Mouse (Mus musculus): ENCODE results near the gene Foxs1.

The Foxs1 gene

DNA sequence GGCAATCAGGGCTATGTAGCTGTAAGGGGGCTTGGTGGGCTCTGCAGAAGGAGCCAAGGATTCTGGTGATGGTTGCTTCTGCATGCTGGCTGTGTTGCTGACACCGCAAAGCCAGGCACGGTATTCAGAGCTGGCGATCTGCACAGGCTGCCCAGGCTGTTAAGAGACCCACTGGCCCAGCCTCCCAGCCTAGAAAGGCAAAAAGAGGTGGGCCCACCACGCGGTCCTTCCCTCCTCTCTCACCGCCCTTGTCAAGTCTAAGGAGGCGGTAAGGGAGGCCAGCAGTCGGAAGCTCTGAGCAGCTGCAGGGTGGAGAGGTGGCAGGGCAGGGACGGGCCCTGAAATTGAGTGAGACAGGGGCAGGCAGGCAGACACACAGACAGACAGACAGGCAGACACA is at the start of gene Foxs1:
Foxs1 (minus strand) TSS at position 161 of the 400 bp plus-strand sequence.
- in situ Hi-C loops (cut with MboI) = no loop called here

DNA sequence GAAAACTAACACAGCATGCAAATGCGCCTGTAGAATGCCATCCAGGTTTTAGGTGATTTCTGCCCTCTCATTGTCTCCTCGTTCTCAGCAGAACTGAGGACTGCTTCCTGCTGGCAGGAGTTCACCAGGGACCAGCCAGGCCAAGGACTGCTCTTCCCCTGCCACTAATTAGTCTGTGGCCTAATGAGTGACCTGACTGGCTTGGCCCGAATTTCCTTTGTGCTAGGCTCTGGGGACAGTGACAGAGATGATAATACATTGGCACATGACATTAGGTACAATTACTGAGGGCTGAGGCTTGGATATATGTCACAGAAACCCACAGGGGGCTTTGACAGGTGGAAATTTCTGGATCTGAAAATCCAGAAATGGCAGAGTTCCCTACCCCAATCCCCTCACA is 44.0 kb upstream of the Foxs1 start:
- in situ Hi-C loops (cut with MboI) = no loop called here

DNA sequence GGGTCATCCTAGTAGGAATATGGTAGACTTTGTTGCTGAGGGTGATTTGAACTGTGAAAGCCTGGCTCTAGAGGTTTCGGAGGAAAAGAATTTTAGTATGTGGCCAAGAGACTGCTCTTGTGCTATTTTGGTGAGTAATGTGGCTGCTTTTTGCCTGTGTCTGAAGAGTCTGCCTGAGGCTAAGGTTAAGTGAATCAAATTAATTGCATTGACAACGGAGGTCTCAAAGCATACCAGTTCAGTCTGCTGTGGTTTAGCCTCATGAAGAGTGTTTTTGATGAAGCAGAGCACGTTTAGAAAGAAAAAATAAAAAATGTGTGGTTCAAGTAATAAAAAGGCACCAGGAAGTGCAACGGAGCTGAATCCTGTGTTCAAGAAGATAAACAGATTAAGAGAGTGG is 32.5 kb upstream of the Foxs1 start:
- in situ Hi-C loops (cut with MboI) = no loop called here

DNA sequence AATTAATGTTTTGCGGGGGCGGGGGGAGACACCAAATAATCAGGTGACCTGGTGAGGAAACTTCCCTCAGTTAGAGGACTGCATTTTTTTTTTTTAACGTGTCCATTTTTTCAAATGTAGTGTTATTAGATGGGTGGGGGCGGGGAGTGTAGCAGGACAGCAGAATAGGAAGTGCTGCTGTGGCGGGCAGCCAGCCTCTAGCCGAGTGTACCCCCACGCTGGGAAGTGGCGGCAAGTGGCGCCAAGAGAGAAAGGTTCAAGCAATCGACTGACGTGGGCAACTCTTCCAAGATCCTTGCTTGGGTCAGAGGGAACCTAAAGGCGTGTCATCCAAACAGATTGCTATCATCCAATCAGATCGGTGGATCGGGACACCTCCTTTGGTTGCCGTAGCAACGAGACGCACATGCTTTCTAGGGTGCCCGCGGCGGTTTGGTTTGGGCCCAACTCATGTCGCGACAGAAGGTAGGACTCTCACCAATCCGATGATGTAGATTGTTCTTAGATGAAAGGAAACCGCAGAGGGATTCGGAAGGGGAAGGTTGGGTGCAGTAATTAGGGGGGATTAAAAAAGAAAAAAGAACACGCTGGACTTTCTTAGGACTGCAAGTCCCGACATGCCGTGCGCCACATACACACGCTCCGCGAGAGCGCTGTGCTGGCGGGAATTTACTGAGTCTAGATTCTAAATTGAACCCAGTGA is 29.2 kb upstream of the Foxs1 start, which contains the start of gene Ttll9:
Ttll9 (plus strand) TSS at position 395 of the 703 bp plus-strand sequence.
- in situ Hi-C loops (cut with MboI) = no loop called here

DNA sequence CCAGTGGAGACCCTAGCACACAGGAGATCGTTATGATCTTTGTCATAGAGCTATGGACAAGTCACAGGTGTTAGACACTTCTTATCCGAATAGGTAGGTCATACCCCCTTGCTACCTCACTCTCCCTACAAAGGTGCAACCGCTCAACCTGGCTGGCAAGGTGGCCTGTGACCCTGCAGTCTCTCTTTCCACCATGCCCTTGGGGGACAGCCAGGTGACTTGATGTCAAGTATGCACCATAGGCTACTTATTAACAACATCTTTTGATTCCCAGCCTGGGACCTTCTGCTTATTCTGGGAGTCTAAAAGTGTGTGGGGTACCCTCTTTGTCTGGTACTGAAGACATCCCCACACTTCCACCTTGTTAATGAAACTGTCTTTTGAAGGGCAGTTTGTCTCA is 25.1 kb upstream of the Foxs1 start:
- in situ Hi-C loops (cut with MboI) = no loop called here

DNA sequence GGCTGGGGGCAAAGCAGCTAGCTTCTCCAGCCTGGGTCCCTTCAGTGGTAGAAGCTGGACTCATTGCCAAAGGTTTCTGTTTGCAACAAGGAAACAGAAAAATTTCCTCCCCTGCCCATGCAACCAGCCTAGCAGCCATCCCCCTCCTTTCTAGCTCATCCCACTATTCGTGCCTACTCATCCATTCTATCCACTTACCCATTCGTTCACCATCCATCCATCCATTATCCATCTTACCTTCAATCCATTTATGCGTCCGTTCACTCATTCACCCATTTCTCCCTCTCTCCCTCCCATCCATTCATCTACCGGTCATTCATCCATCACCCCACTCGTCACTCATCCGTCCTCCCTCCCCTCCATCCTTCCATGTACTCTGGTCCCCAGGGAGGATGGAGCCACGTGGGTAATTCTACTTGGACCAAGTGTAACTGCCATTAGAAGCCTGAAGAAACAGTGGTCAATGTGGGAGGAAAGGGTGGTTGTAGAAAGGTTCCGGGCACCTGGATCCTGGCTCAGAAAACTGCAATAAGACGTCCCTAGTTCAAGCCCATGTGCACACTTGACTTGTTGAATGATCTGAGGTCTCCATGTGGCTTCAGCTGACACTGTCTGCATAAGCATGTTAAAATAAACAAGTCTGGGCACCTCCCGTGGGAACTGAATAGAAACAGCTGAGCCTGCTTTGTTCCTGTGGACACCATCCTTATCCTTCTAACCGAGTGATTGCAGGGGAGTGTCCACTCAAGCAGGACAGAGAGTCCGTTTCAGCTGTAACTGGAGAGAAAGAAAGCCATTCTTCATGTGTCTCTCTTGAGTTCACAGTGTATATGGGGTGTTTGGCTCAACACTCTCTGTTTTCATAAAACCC is 19.1 kb upstream of the Foxs1 start:
- in situ Hi-C loops (cut with MboI) = no loop called here

DNA sequence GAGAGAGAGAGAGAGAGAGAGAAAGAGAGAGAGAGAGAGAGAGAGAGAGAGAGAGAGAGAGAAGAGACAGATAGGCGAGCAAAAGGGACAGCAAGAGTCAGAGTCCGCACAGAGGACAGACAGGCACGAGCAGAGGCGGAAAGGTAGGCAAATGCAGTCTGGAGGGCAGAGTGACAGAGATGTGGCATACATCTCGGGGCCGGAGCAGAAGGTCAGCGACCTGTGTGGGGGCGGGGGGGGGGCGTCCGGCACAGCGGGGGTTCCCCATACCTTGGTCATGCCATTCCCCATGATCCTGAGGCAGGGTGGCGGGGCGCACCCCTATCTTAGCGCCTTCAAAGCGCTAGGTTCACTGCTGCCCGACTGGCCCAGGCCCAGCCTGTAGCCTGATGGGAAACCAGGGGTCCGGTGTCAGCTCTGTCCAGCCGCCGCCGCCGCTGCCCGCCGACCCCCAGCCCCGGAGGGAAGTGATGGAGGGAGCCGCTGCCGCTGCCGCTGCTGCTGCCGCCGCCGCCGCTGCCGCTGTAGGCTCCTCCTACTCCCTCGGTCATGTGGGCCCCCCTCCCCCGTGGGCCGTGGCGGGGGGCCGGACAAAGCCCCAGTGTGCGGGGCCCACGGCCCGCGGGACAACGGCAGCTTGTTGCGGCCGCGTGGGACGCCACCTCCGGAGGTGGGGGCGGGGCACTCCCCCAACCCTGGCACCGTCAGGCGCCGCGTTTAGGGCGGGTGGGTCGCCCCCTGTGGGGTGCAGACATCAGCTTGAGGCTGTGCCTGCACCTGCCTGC is 18.2 kb upstream of the Foxs1 start, which contains the start of gene Dusp15:
Dusp15 (minus strand) TSS at position 634 of the 785 bp plus-strand sequence.
- in situ Hi-C loops (cut with MboI) = no loop called here

DNA sequence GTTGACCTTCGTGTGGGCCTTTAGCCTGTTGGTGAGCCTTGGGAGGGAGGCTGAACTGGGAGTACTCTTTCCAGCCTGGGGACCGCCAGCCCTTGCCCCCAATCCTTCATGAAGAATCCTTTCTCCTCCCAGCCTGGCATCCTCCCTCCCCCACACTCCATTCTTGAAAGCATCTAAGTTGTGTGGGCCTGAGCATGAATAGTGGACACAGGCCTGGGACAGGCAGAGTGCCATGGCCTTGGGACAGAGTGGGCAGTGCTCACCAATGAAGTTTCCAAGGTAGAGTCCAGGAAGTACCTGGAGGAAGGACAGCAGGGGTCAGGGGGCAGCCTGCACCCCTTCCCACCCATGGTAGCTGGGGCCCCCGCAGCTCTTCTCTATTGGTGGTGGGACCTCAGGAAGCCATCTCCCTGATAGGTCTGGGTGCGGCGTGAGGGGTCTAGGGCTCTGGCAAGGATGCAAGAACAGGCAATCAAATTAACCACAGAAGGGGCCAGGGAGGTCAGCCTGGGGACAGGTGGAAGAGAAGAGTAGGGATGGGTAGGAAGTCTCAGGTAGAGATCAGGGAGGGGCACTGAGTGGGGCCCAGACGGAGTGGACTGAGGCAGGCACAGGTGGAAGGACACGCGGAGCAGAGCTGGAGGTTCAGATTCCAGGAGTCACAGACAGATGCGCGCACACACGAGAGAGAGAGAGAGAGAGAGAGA is 17.5 kb upstream of the Foxs1 start:
- in situ Hi-C loops (cut with MboI) = no loop called here

DNA sequence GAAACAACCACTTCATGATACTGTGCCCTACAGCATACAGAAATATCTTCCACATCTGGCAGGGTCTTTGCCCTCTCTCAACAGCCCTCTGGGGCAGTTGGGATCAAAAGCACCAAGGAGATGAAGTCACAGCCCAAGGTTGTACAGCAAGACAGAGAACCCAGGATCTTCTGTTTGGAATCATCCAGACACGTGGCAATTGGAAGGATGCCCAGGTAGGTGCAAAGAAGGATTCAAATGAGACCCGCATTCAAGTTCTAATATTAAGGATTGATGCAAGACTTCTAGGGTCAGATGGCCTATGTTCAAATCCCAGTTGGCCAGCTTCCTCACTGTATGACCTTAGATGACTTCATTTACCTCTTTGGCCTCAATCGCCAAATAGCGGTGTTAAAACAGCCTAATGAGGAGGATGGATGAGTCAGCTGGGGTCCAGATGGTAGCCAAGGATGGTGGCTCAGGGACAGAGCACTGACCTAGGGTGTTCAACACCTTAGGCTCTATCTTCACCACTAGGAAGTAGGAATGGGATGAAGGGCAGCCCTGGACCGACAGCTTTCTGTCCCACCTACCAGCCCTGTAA is 15.5 kb upstream of the Foxs1 start:
- in situ Hi-C loops (cut with MboI) = no loop called here

DNA sequence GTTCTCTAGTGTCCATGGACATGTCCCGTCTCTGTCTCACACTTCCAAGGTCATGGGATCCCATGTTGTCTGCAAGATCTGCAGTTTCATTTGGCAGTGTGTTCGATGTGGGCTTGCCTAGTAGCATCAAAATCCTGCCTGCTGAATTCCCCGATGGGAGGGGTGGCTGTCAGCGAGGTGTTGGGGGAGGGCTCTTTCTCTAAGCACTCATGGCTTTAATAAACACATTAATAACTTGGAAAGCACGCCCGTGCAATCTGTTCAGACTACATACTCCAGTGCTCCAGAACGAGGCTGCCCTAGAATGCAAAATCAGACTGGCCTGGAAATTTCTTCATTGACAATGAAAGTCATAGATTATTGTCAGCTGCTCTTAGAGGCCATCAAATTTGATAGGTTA is 14.1 kb upstream of the Foxs1 start:
- in situ Hi-C loops (cut with MboI) = no loop called here

DNA sequence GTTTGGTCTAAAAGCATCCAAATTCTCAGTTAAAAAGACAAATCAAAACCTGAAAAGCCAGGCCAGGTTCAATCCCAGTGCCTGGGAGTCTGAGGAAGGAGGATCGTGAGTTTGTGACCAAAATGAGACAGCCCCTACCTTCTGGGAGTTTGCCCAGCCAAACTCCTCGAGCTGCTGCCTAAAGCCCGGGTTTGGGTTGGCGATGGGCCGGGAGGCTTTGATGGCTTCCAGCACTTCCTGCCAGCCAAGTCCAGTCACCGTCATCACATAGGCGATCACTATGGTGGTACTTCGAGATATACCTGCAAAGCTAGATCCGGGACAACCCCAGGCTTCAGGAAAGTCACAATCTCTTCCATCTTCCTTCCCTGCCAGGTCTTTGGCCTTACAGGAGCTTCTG is 11.0 kb upstream of the Foxs1 start:
- in situ Hi-C loops (cut with MboI) = no loop called here

DNA sequence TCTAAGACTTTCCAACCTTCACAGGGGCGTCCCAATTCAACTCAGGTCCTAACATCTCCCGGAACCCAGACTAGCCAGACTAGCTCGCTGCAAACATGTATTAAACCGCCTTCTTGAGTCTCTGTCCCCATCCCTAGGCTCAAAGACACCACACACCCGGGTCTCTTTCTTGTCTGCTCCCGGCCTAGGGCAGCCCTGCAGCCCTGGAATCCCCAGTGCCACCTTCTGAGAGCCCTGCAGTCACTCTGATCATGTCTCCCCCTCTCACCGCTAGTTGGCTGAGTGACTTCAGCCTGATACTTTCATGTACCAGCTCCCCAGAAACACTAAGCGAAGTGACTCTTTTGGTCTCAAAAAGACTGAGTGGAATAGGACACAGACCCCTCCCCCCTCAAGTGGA is 10.6 kb upstream of the Foxs1 start:
- in situ Hi-C loops (cut with MboI) = no loop called here

DNA sequence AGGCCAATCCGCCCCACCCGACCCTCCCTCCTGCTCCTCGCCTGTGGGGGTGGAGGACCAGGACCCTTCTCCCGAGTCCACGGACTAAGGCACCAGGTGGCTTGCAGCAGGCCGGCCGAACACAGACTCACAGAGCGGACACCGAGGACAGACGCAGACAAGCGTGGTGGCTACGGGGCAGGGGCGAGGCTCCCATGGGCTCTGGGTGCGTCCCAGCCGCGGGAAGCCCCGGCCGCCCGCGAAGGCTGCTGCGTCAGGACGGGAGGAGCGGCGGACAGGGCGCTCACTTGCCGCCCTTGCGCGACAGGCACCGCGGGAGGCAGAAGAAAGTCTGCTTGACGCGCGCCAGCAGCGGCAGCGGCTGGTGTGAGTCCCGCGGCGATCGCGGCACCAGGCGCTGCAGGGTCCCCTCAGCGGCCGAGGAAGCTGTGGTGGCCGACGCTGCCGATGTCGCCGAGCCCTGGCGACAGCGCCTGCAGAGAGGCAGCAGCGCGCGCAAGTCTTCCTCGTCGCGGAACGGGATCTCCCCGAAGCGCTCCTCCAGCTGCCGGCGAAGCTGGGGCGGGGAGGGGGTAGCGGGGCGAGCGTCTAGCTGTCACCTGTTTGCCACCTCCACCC is 10.0 kb upstream of the Foxs1 start:
- in situ Hi-C loops (cut with MboI) = no loop called here

DNA sequence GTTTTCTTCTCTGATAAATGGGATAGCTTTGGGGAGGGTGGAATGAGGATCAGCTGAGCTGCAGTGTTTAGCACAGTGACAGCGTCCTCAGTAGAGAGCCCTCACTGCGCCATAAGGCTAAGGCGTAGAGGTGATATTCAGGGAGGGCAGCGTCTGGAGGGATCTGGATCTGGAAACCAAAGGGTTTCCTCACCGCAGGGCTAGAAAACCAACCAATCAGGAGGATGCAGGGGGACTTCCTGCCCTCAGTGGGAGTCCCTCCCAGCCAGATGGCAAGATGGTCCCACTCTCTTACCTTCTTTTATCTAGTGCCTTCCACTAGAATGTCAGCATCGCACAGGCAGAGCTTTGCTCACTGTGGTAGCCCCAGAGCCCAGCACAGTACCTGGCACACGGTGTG is 8.8 kb upstream of the Foxs1 start:
- in situ Hi-C loops (cut with MboI) = no loop called here

DNA sequence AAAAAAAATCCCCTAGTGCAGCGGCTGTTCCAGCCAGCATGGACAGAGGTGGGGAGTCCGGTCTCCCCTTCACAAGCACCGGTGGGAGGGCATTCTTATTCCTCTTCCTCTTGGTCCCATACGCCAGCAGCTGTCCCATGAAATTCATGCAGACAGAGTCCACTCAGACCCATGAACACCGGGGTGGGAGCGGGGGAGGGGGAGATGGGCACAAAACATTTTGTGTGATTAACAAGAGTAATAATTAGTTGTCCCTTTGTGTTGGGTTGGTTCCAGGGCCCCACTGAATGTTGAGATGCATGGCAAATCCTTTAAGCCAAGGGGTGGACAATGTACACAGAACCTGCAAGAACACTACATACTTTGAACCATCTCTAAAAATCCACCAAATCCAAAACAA is 8.1 kb upstream of the Foxs1 start:
- in situ Hi-C loops (cut with MboI) = no loop called here

DNA sequence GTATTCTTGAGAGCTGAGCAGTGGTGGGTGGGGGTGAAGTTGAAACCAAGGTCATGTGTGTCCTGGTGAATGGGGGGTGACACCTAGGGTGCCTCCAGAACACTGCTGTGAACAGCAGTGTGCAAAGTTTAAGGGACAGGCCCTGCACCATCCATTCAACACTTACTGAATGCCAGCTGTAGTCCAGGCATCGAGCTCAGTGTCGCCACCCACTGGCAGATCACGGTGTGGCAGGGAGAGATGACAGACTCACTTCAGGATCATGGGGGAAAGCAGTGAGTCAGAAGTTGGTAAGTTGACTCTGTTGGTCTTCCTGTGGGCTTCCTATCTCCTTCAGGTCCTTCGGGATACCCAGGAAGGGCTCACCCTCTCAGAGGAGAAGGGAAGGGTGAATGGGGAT is 6.8 kb upstream of the Foxs1 start:
- in situ Hi-C loops (cut with MboI) = no loop called here

DNA sequence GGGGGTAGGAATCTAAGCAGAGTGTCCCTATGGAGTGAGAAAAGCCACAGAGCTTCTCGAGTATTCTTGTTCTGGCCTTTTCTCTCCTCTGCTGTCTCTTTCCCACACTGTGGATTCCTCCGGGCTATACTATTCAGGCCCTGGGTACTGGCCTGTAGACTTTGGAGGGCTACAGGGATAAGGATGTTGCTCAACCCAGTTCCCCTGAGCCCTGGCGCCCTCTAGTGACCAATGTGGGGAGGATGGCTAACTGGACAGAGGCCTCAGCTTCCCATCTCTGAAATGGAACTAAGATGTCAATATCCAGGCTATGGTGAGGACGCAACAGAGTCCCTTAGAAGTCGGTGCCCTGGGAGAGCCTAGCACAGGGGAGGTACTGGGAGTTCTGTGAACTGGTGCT is 606 bp upstream of the Foxs1 start:
- in situ Hi-C loops (cut with MboI) = no loop called here

DNA sequence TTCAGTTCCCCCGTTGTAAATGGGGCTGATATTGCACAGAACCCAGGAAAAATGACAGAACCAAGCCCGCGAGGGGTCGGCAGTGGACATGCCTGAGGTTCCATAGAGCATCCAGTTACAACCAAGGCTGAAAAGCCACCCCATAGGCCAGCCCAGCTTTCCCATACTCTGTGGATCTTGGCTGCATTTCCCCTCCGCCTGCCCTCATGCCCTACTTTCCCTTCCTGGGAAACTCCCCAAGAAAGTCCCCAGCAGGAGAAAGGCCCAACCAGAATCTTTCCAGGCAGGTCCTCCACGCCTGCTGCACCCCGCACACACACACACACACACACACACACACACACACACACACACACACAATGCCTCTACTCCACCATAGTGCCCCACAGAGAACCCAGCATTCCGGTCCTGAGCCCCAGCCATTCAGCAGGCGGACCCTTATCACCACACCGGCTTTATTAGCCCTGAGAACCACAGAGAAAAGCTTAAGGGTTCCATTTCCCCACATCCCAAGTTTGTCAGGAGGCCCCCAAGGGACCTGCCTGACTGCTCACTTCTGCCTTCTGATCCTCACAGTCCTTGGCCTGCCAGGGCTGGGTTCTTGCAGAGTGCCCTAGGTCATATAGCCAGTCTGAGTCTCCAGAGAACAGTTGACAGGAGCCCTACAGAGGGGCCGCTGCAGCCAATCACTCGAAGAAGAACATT is 1.4 kb downstream of the Foxs1 start:
- in situ Hi-C loops (cut with MboI) = no loop called here

DNA sequence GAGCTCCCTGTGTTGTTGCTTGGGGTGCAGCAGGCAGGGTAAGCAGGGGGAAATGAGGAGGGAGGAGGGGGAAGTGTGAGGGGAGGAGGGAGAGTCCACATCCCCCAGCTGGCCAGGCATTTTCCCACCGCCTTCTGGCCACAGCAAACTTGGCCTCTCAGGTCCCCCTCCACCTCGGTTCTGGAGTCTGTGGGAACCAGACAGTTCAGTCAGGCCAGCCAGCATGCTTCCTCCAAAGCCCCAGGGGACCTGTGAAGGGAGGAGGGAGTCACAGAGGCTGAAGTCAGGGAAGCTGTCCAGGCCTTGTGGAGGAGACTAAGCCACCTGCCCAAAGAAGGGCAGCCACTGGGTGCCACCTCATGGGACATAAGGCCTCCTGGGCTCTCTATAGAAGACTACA is 2.7 kb downstream of the Foxs1 start:
- in situ Hi-C loops (cut with MboI) = no loop called here

DNA sequence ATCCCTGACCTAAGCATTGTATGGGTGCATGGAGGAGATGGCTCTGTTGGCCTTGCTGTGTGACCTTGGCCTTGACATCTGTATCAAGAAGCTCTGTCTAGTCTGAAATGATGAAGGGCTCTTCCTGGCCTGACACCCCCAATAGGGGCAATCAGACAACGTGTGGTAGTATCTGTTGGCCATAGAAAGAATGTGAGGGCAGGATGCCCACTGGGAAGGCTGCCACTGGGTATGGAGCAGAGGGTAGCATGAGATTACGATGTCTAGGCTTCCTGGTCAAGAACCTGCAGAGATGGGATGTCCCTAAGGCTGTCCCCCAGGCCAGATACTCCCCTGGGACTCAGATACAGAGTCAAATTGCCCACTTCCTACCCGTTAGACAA is 4.0 kb downstream of the Foxs1 start:
- in situ Hi-C loops (cut with MboI) = no loop called here
